Mouse (Mus musculus): ENCODE measurements around the gene Tsen54. TPM values are rescaled to one million over a fixed set of nuclear protein-coding genes. Genes with fewer than 3 reads are reported as not detected.
A peak's percentile ranks its signal among the peaks of the same experiment; 100 is the strongest.

Tsen54 gene
- polyA plus RNA-seq, 1 experiment from 2014 or later: 41.7 TPM

- peak overlapping the region; percentile 87 for H3K4me3 ChIP-seq
- H3K9me3 ChIP-seq: no peaks in the 10 kb centered on the region
- peaks cover 3% of the 10 kb centered on the region; the same call in 1 of the 2 replicates for H3K27me3 ChIP-seq (ENCODE audit: insufficient read depth, poor library complexity, severe bottlenecking)
- peaks cover 31% of the 10 kb centered on the region for H3K36me3 ChIP-seq
- H3K4me1 ChIP-seq: peaks cover 64% of the 10 kb centered on the region
- 9% methylated on average over 11 of the region's 11 CpGs for WGBS
- H3K27ac ChIP-seq: peak overlapping the region; percentile 90
- no peak for DNase-seq (ENCODE audit: low spot score)
Measured at GRCm38 (mm10) chr11:115824813-115825212, 10.3 kb downstream of the Tsen54 start.

- DNase-seq (ENCODE audit: low spot score): no peak
- Histone ChIP-seq H3K4me3 (no peak overlapping the region), H3K27ac (peak overlapping the region; percentile 32; the same call in 1 of the 2 replicates), H3K9me3 (no peaks in the 10 kb centered on the region), H3K4me1 (peaks cover 76% of the 10 kb centered on the region), H3K36me3 (peaks cover 14% of the 10 kb centered on the region), H3K27me3 (ENCODE audit: insufficient read depth, poor library complexity, severe bottlenecking) (peaks cover 3% of the 10 kb centered on the region; the same call in 1 of the 2 replicates)
- WGBS: 54% methylated on average over 5 of the region's 5 CpGs
Measured at GRCm38 (mm10) chr11:115826487-115826886, 12.0 kb downstream of the Tsen54 start.

- Histone ChIP-seq H3K9me3 (no peaks in the 10 kb centered on the region), H3K36me3 (peaks cover 3% of the 10 kb centered on the region), H3K27ac (peak overlapping the region; percentile 32; the same call in 1 of the 2 replicates), H3K4me3 (0 out of 2 replicates have a peak overlapping the region, but pooled peaks have one; percentile 1), H3K27me3 (ENCODE audit: insufficient read depth, poor library complexity, severe bottlenecking) (peaks cover 3% of the 10 kb centered on the region; the same call in 1 of the 2 replicates), H3K4me1 (peaks cover 87% of the 10 kb centered on the region)
- 80% methylated on average over 6 of the region's 6 CpGs for WGBS
- no peak for DNase-seq (ENCODE audit: low spot score)
Measured at GRCm38 (mm10) chr11:115827624-115828023, 13.1 kb downstream of the Tsen54 start.

- Histone ChIP-seq H3K9me3 (no peaks in the 10 kb centered on the region), H3K27me3 (ENCODE audit: insufficient read depth, poor library complexity, severe bottlenecking) (0 out of 2 replicates have a peak, but pooled peaks cover 3% of the 10 kb centered on the region), H3K4me3 (0 out of 2 replicates have a peak overlapping the region, but pooled peaks have one; percentile 7), H3K4me1 (peaks cover 89% of the 10 kb centered on the region), H3K27ac (peak overlapping the region; percentile 93), H3K36me3 (no peaks in the 10 kb centered on the region)
- no peak for DNase-seq (ENCODE audit: low spot score)
- 50% methylated on average over 4 of the region's 4 CpGs for WGBS
Measured at GRCm38 (mm10) chr11:115829036-115829435, 14.5 kb downstream of the Tsen54 start.

- no peaks in the 10 kb centered on the region for H3K27me3 ChIP-seq (ENCODE audit: insufficient read depth, poor library complexity, severe bottlenecking)
- peak overlapping the region; percentile 45 for H3K4me3 ChIP-seq
- 11% methylated on average over 25 of the region's 25 CpGs for WGBS
Measured at GRCm38 (mm10) chr11:115830550-115831325, 16.2 kb downstream of the Tsen54 start.

GRCm38 (mm10) chr11:115831518-115831917 is 17.0 kb downstream of the Tsen54 start:
- H3K4me1 ChIP-seq: peaks cover 99% of the 10 kb centered on the region
- peak overlapping the region; percentile 93 for H3K27ac ChIP-seq
- no peaks in the 10 kb centered on the region for H3K36me3 ChIP-seq
- H3K4me3 ChIP-seq: peak overlapping the region; percentile 45
- H3K27me3 ChIP-seq (ENCODE audit: insufficient read depth, poor library complexity, severe bottlenecking): no peaks in the 10 kb centered on the region
- DNase-seq (ENCODE audit: low spot score): peak; percentile 89
- H3K9me3 ChIP-seq: no peaks in the 10 kb centered on the region
- 23% methylated on average over 3 of the region's 3 CpGs for WGBS

More at GRCm38 (mm10) chr11:115830550-115831325, 16.2 kb downstream of the Tsen54 start:
- DNase-seq (ENCODE audit: low spot score): no peak
- Histone ChIP-seq H3K27ac (peak overlapping the region; percentile 93), H3K9me3 (no peaks in the 10 kb centered on the region), H3K4me1 (peaks cover 94% of the 10 kb centered on the region), H3K36me3 (no peaks in the 10 kb centered on the region)

- Histone ChIP-seq H3K4me3 (peak overlapping the region; percentile 45), H3K9me3 (no peaks in the 10 kb centered on the region), H3K36me3 (no peaks in the 10 kb centered on the region), H3K4me1 (peaks cover 99% of the 10 kb centered on the region), H3K27me3 (ENCODE audit: insufficient read depth, poor library complexity, severe bottlenecking) (no peaks in the 10 kb centered on the region), H3K27ac (peak overlapping the region; percentile 93)
- DNase-seq (ENCODE audit: low spot score): no peak
- 51% methylated on average over 6 of the region's 6 CpGs for WGBS
Measured at GRCm38 (mm10) chr11:115832064-115832463, 17.5 kb downstream of the Tsen54 start.

- H3K4me1 ChIP-seq: peaks cover 99% of the 10 kb centered on the region
- no peaks in the 10 kb centered on the region for H3K9me3 ChIP-seq
- H3K27me3 ChIP-seq (ENCODE audit: insufficient read depth, poor library complexity, severe bottlenecking): no peaks in the 10 kb centered on the region
- H3K4me3 ChIP-seq: peak overlapping the region; percentile 45
- peak overlapping the region; percentile 93 for H3K27ac ChIP-seq
- WGBS: 3% methylated on average over 8 of the region's 8 CpGs
- no peaks in the 10 kb centered on the region for H3K36me3 ChIP-seq
- DNase-seq (ENCODE audit: low spot score): no peak
Measured at GRCm38 (mm10) chr11:115832523-115832922, 18.0 kb downstream of the Tsen54 start.

GRCm38 (mm10) chr11:115833021-115833513 is 18.5 kb downstream of the Tsen54 start:
- H3K9me3 ChIP-seq: no peaks in the 10 kb centered on the region
- H3K27me3 ChIP-seq (ENCODE audit: insufficient read depth, poor library complexity, severe bottlenecking): no peaks in the 10 kb centered on the region
- 7% methylated on average over 8 of the region's 8 CpGs for WGBS
- peak; percentile 84 for DNase-seq (ENCODE audit: low spot score)
- H3K4me1 ChIP-seq: peaks cover 100% of the 10 kb centered on the region
- H3K27ac ChIP-seq: peak overlapping the region; percentile 93
- no peaks in the 10 kb centered on the region for H3K36me3 ChIP-seq
- H3K4me3 ChIP-seq: peak overlapping the region; percentile 45

- no peak for DNase-seq (ENCODE audit: low spot score)
- no peaks in the 10 kb centered on the region for H3K27me3 ChIP-seq (ENCODE audit: insufficient read depth, poor library complexity, severe bottlenecking)
- no peaks in the 10 kb centered on the region for H3K36me3 ChIP-seq
- 72% methylated on average over 6 of the region's 6 CpGs for WGBS
- no peaks in the 10 kb centered on the region for H3K9me3 ChIP-seq
- H3K27ac ChIP-seq: peak overlapping the region; percentile 93
- H3K4me1 ChIP-seq: peaks cover 100% of the 10 kb centered on the region
- H3K4me3 ChIP-seq: no peak overlapping the region; the same call in 1 of the 2 replicates
Measured at GRCm38 (mm10) chr11:115834033-115834432, 19.5 kb downstream of the Tsen54 start.

- Histone ChIP-seq H3K27me3 (ENCODE audit: insufficient read depth, poor library complexity, severe bottlenecking) (no peaks in the 10 kb centered on the region), H3K4me3 (no peak overlapping the region), H3K9me3 (no peaks in the 10 kb centered on the region), H3K4me1 (peaks cover 92% of the 10 kb centered on the region), H3K36me3 (no peaks in the 10 kb centered on the region), H3K27ac (peak overlapping the region; percentile 93)
- DNase-seq (ENCODE audit: low spot score): no peak
- 45% methylated on average over 11 of the region's 11 CpGs for WGBS
Measured at GRCm38 (mm10) chr11:115836656-115837395, 22.3 kb downstream of the Tsen54 start.

- no peaks in the 10 kb centered on the region for H3K9me3 ChIP-seq
- no peak overlapping the region for H3K4me3 ChIP-seq
- H3K4me1 ChIP-seq: peaks cover 92% of the 10 kb centered on the region
- no peak for DNase-seq (ENCODE audit: low spot score)
- H3K27ac ChIP-seq: peak overlapping the region; percentile 93; the same call in 1 of the 2 replicates
- H3K36me3 ChIP-seq: no peaks in the 10 kb centered on the region
- 94% methylated on average over 22 of the region's 22 CpGs for WGBS
- no peaks in the 10 kb centered on the region for H3K27me3 ChIP-seq (ENCODE audit: insufficient read depth, poor library complexity, severe bottlenecking)
Measured at GRCm38 (mm10) chr11:115837606-115838345, 23.3 kb downstream of the Tsen54 start.

All from heart, embryonic 10.5 days (tissue).